Mouse (Mus musculus) embryonic facial prominence, embryonic 13.5 days (tissue): ENCODE results near the gene Rps8. TPM values are rescaled to one million over a fixed set of nuclear protein-coding genes. Genes with fewer than 3 reads are reported as not detected.

Experiments
- ATAC-seq: fragments of 200-750 bp; cut with Nextera tagmentation; 2 replicates; pipeline ENCODE4 v1.8.0; 2017; ENCODE audit warnings: low read depth; ENCODE audit not compliant: insufficient number of reproducible peaks, insufficient read depth, low FRiP score, low TSS enrichment
- H3K27ac ChIP-seq: fragments of 300-500 bp; sonication (generic); 2 replicates; pipeline ENCODE4 v1.5.1; 2015; ENCODE audit warnings: moderate library complexity, mild to moderate bottlenecking, inconsistent platforms
- H3K27me3 ChIP-seq: fragments of 300-500 bp; sonication (generic); 2 replicates; pipeline ENCODE4 v1.6.1; 2015; ENCODE audit warnings: mild to moderate bottlenecking, inconsistent platforms
- H3K36me3 ChIP-seq: fragments of 300-500 bp; sonication (generic); 2 replicates; pipeline ENCODE4 v1.6.1; 2015; ENCODE audit warnings: mild to moderate bottlenecking, inconsistent platforms
- H3K4me1 ChIP-seq: fragments of 300-500 bp; sonication (generic); 2 replicates; pipeline ENCODE4 v1.6.1; 2015; ENCODE audit warnings: inconsistent platforms
- H3K4me2 ChIP-seq: fragments of 300-500 bp; sonication (generic); 2 replicates; pipeline ENCODE4 v1.6.1; 2015; ENCODE audit warnings: moderate library complexity, mild to moderate bottlenecking, inconsistent platforms
- H3K4me3 ChIP-seq: fragments of 300-500 bp; sonication (generic); 2 replicates; pipeline ENCODE4 v1.5.1; 2015; ENCODE audit warnings: mild to moderate bottlenecking, inconsistent platforms
- H3K9ac ChIP-seq: fragments of 300-500 bp; sonication (generic); 2 replicates; pipeline ENCODE4 v1.6.1; 2015; ENCODE audit warnings: mild to moderate bottlenecking, inconsistent platforms
- H3K9me3 ChIP-seq: fragments of 300-500 bp; sonication (generic); 2 replicates; pipeline ENCODE4 v1.6.1; 2016; ENCODE audit warnings: inconsistent platforms
- WGBS: fragments of 180-500 bp; shearing (Covaris S2); methylation state at CpG from one replicate; pipeline ENCODE4 v1.1.7; 2015; ENCODE audit warnings: mixed read lengths; 5-methylcytosine and 5-hydroxymethylcytosine counted together
- polyA plus RNA-seq: library from polyadenylated mRNA; unstranded; fragments of >200 nt; fragmentation: Nextera tagmentation; extraction: Ambion mirVana; gene quantifications from 2 replicates; pipeline ENCODE4 v1.2.1, GENCODE M21; 2015

Rps8 gene
- polyA plus RNA-seq, 1 experiment from 2014 or later = 1,114 TPM

GRCm38 (mm10) chr4:117169936-117170335 lies 13.9 kb upstream of the Rps8 start:
- H3K9ac ChIP-seq = no peak overlapping the region
- no peaks in the 10 kb centered on the region for H3K27me3 ChIP-seq
- no peaks in the 10 kb centered on the region for H3K9me3 ChIP-seq
- no peak overlapping the region for H3K4me3 ChIP-seq
- no peak overlapping the region for H3K4me2 ChIP-seq
- WGBS = 90% methylated on average over 5 of the region's 5 CpGs
- H3K36me3 ChIP-seq = peaks cover 96% of the 10 kb centered on the region
- no peak for ATAC-seq
- no peaks in the 10 kb centered on the region for H3K4me1 ChIP-seq
- no peak overlapping the region for H3K27ac ChIP-seq

- Histone ChIP-seq H3K9me3 (no peaks in the 10 kb centered on the region), H3K36me3 (peaks cover 74% of the 10 kb centered on the region), H3K27me3 (no peaks in the 10 kb centered on the region), H3K4me1 (no peaks in the 10 kb centered on the region), H3K27ac (0 out of 2 replicates have a peak overlapping the region, but pooled peaks have one; percentile 33), H3K4me2 (no peak overlapping the region), H3K9ac (peak overlapping the region; percentile 52; the same call in 1 of the 2 replicates), H3K4me3 (no peak overlapping the region)
- no peak for ATAC-seq
- 71% methylated on average over 4 of the region's 4 CpGs for WGBS
Measured at GRCm38 (mm10) chr4:117161183-117161582, 5.1 kb upstream of the Rps8 start.

- no peak overlapping the region for H3K4me3 ChIP-seq
- no peak overlapping the region for H3K9ac ChIP-seq
- WGBS = 80% methylated on average over 10 of the region's 10 CpGs
- ATAC-seq = no peak
- H3K36me3 ChIP-seq = peaks cover 59% of the 10 kb centered on the region
- peaks cover 4% of the 10 kb centered on the region for H3K4me1 ChIP-seq
- no peaks in the 10 kb centered on the region for H3K27me3 ChIP-seq
- H3K4me2 ChIP-seq = no peak overlapping the region
- no peaks in the 10 kb centered on the region for H3K9me3 ChIP-seq
- H3K27ac ChIP-seq = no peak overlapping the region
Measured at GRCm38 (mm10) chr4:117159666-117160065, 3.6 kb upstream of the Rps8 start.

GRCm38 (mm10) chr4:117156372-117156771 lies 329 bp upstream of the Rps8 start:
- Histone ChIP-seq H3K4me1 (peaks cover 21% of the 10 kb centered on the region), H3K27me3 (no peaks in the 10 kb centered on the region), H3K36me3 (peaks cover 59% of the 10 kb centered on the region), H3K4me2 (peak overlapping the region; percentile 79), H3K9ac (peak overlapping the region; percentile 100), H3K4me3 (peak overlapping the region; percentile 69), H3K9me3 (no peaks in the 10 kb centered on the region), H3K27ac (peak overlapping the region; percentile 92; the same call in 1 of the 2 replicates)
- ATAC-seq = no peak
- WGBS = 30% methylated on average over 6 of the region's 6 CpGs

- Histone ChIP-seq H3K27ac (peak overlapping the region; percentile 92), H3K4me1 (peaks cover 21% of the 10 kb centered on the region), H3K36me3 (peaks cover 59% of the 10 kb centered on the region), H3K27me3 (no peaks in the 10 kb centered on the region), H3K9me3 (no peaks in the 10 kb centered on the region), H3K4me3 (peak overlapping the region; percentile 69), H3K9ac (peak overlapping the region; percentile 100), H3K4me2 (peak overlapping the region; percentile 79)
- WGBS = 2% methylated on average over 44 of the region's 44 CpGs
- ATAC-seq = no peak
Measured at GRCm38 (mm10) chr4:117155020-117155791, 837 bp downstream of the Rps8 start.

GRCm38 (mm10) chr4:117152714-117153113 lies 3.3 kb downstream of the Rps8 start:
- ATAC-seq = no peak
- H3K9ac ChIP-seq = peak overlapping the region; percentile 47
- WGBS = 74% methylated on average over 5 of the region's 5 CpGs
- no peaks in the 10 kb centered on the region for H3K27me3 ChIP-seq
- no peak overlapping the region for H3K27ac ChIP-seq
- H3K9me3 ChIP-seq = no peaks in the 10 kb centered on the region
- no peak overlapping the region for H3K4me3 ChIP-seq
- H3K4me2 ChIP-seq = no peak overlapping the region
- peaks cover 21% of the 10 kb centered on the region for H3K4me1 ChIP-seq
- H3K36me3 ChIP-seq = peaks cover 58% of the 10 kb centered on the region

- Histone ChIP-seq H3K4me2 (no peak overlapping the region), H3K4me3 (no peak overlapping the region), H3K9me3 (no peaks in the 10 kb centered on the region), H3K4me1 (peaks cover 21% of the 10 kb centered on the region), H3K9ac (no peak overlapping the region), H3K27ac (no peak overlapping the region; the same call in 1 of the 2 replicates), H3K36me3 (peaks cover 58% of the 10 kb centered on the region), H3K27me3 (no peaks in the 10 kb centered on the region)
- WGBS = 67% methylated on average over 1 of the region's 1 CpGs
- ATAC-seq = no peak
Measured at GRCm38 (mm10) chr4:117151416-117151815, 4.6 kb downstream of the Rps8 start.

- Histone ChIP-seq H3K4me1 (peaks cover 21% of the 10 kb centered on the region), H3K36me3 (peaks cover 58% of the 10 kb centered on the region), H3K4me3 (no peak overlapping the region), H3K27ac (no peak overlapping the region), H3K4me2 (no peak overlapping the region), H3K9me3 (no peaks in the 10 kb centered on the region), H3K9ac (no peak overlapping the region), H3K27me3 (no peaks in the 10 kb centered on the region)
- ATAC-seq = no peak
- 94% methylated on average over 6 of the region's 6 CpGs for WGBS
Measured at GRCm38 (mm10) chr4:117150212-117150733, 5.8 kb downstream of the Rps8 start.

- ATAC-seq = no peak
Measured at GRCm38 (mm10) chr4:117149291-117150211, 6.5 kb downstream of the Rps8 start.

GRCm38 (mm10) chr4:117148815-117149214 lies 7.2 kb downstream of the Rps8 start:
- peaks cover 9% of the 10 kb centered on the region for H3K4me1 ChIP-seq
- no peaks in the 10 kb centered on the region for H3K9me3 ChIP-seq
- no peak overlapping the region for H3K4me2 ChIP-seq
- H3K4me3 ChIP-seq = no peak overlapping the region
- H3K27me3 ChIP-seq = no peaks in the 10 kb centered on the region
- peaks cover 50% of the 10 kb centered on the region for H3K36me3 ChIP-seq
- ATAC-seq = no peak
- no peak overlapping the region for H3K9ac ChIP-seq
- H3K27ac ChIP-seq = no peak overlapping the region
- WGBS = 70% methylated on average over 24 of the region's 24 CpGs

More at GRCm38 (mm10) chr4:117149291-117150211, 6.5 kb downstream of the Rps8 start:
- Histone ChIP-seq H3K9me3 (no peaks in the 10 kb centered on the region), H3K36me3 (peaks cover 57% of the 10 kb centered on the region), H3K4me1 (peaks cover 16% of the 10 kb centered on the region), H3K27me3 (no peaks in the 10 kb centered on the region), H3K27ac (no peak overlapping the region), H3K4me3 (no peak overlapping the region), H3K9ac (no peak overlapping the region), H3K4me2 (no peak overlapping the region)
- WGBS = 67% methylated on average over 6 of the region's 6 CpGs

GRCm38 (mm10) chr4:117148047-117148713 lies 7.9 kb downstream of the Rps8 start:
- 85% methylated on average over 18 of the region's 18 CpGs for WGBS
- Histone ChIP-seq H3K4me1 (peaks cover 3% of the 10 kb centered on the region; the same call in 1 of the 2 replicates), H3K9me3 (no peaks in the 10 kb centered on the region), H3K36me3 (peaks cover 43% of the 10 kb centered on the region), H3K4me2 (no peak overlapping the region), H3K27me3 (no peaks in the 10 kb centered on the region), H3K9ac (no peak overlapping the region), H3K4me3 (no peak overlapping the region), H3K27ac (no peak overlapping the region)
- no peak for ATAC-seq
